Mouse (Mus musculus): Measurements from ENCODE around the gene Fam222a. TPM values are rescaled to one million over a fixed set of nuclear protein-coding genes. Genes with fewer than 3 reads are reported as not detected.
A peak's percentile ranks its signal among the peaks of the same experiment; 100 is the strongest.

Gene Fam222a
- polyA plus RNA-seq, 1 experiment from 2014 or later, result 9.4 TPM

DNA sequence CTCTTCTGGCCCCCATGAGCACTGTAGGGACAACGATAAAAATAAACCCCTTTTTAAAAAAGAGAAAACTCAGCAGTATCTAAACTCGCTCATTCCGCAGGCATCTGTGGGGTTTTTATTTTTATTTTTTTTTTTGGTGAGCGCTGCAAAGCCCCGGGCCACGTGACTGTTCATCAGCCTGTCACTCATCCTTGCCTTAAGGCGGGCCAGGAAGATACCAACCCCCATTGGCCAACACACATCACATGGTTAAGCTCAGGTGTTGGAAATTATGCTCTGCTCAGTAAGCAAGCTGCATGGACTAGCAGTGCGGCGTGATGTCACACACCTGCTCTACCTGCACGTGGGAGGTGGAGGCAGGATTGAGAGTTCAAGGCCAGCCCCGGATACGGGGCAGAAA, 50.0 kb downstream of the Fam222a start:
- no peak overlapping the region for H3K4me2 ChIP-seq (replicated peaks)

DNA sequence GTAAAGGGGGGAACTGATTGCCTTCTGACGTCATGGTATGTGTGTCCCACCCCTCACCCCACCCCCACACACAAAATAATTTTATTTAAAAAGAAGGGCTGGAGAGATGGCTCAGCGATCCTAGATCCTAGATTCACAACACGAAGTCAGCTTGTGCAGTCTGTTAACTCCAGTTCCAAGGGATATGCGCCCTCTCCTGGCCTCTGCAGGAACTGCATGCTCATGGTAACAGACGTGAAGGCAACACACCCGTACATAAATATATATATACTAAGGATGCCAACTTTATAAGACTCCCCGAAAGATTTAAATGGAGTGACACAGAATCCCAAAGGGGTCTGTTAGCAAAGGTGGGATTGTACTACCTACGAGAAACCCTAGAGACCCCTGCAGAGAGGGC, 51.0 kb downstream of the Fam222a start:
- H3K9ac ChIP-seq (replicated peaks), result no peak overlapping the region
- H3K9me3 ChIP-seq, result no peaks in the 10 kb centered on the region
- 31% methylated on average over 8 of the region's 8 CpGs for WGBS
- H3K27ac ChIP-seq (replicated peaks), result no peak overlapping the region
- no peaks in the 10 kb centered on the region; the same call in 1 of the 2 replicates for H3K4me1 ChIP-seq
- H3K36me3 ChIP-seq, result no peaks in the 10 kb centered on the region
- no peak overlapping the region for H3K4me3 ChIP-seq
- peaks cover 17% of the 10 kb centered on the region for H3K27me3 ChIP-seq
- ATAC-seq (ENCODE audit: low FRiP score, low read depth), result no peak
- H3K4me2 ChIP-seq (replicated peaks), result no peak overlapping the region

More for the DNA sequence above, 50.0 kb downstream of the Fam222a start:
- Histone ChIP-seq H3K9me3 (no peaks in the 10 kb centered on the region), H3K4me3 (no peak overlapping the region), H3K36me3 (no peaks in the 10 kb centered on the region), H3K27me3 (peaks cover 17% of the 10 kb centered on the region), H3K9ac (replicated peaks) (no peak overlapping the region), H3K4me1 (no peaks in the 10 kb centered on the region; the same call in 1 of the 2 replicates), H3K27ac (replicated peaks) (no peak overlapping the region)
- WGBS, result 81% methylated on average over 12 of the region's 12 CpGs
- no peak for ATAC-seq (ENCODE audit: low FRiP score, low read depth)

DNA sequence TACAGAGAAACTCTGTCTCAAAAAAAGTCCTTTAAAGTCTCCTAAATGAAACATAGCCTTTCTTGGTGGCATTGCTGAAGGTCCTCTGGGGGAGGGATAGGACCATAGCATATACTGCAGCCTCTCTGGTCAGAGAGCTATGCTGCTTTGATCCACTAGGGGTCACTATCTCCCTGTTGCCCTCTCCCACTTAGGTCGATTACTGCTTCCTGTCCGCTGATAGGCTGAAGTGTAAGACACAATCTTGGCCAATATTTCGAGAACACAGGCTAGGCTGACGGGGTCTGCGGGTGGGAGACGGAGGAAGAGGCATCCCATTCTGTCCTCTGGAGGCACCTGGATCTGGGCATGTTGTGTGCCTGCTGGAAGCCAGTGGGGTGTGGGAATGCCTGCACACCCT, 52.5 kb downstream of the Fam222a start:
- ATAC-seq (ENCODE audit: low FRiP score, low read depth), result no peak
- Histone ChIP-seq H3K4me3 (no peak overlapping the region), H3K9ac (replicated peaks) (no peak overlapping the region), H3K27me3 (peaks cover 20% of the 10 kb centered on the region), H3K9me3 (no peaks in the 10 kb centered on the region), H3K36me3 (no peaks in the 10 kb centered on the region), H3K4me2 (replicated peaks) (no peak overlapping the region), H3K4me1 (no peaks in the 10 kb centered on the region; the same call in 1 of the 2 replicates), H3K27ac (replicated peaks) (no peak overlapping the region)
- 54% methylated on average over 6 of the region's 6 CpGs for WGBS

DNA sequence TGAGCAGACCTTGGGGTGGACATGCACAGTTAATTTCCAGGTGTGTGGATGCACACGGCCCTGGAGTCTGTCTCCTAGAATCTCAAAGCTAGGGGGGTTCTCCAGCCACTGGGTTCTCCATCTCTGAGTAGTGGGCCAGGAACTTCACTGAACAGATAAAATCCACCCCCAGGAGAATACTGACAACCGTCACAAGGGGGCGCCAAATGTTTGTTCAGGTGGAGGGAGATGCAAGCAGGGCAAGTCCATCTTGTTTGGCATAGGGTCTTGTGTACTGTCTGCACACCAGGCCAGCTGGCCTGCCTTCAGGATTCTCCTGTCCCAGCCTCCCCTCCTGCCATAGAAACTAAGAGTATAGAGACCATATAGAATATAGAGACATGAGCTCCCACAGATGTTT, 57.8 kb downstream of the Fam222a start:
- no peak for ATAC-seq (ENCODE audit: low FRiP score, low read depth)
- no peak overlapping the region for H3K9ac ChIP-seq (replicated peaks)
- H3K4me2 ChIP-seq (replicated peaks), result no peak overlapping the region
- H3K9me3 ChIP-seq, result no peaks in the 10 kb centered on the region
- 26% methylated on average over 3 of the region's 3 CpGs for WGBS
- H3K27me3 ChIP-seq, result peaks cover 28% of the 10 kb centered on the region
- no peak overlapping the region for H3K27ac ChIP-seq (replicated peaks)
- no peaks in the 10 kb centered on the region for H3K36me3 ChIP-seq
- no peak overlapping the region for H3K4me3 ChIP-seq
- H3K4me1 ChIP-seq, result no peaks in the 10 kb centered on the region

DNA sequence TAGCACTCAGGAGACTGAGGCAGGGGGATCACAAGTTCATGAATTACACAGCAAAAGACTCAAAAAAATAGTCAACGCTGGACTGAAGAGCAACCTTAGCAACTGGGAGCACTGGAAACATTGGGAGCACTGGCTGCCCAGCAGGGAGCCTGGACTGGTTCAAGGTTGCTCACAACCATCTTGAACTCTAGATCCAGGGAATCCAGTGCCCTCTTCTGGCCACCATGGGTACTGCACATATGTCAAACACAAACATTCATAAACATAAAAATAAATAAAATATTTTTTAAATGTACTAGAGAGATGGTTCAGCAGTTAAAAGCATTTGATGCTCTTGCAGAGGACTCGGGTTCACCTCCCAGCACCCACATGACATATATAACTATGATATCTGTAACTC, 63.5 kb downstream of the Fam222a start:
- H3K27me3 ChIP-seq, result peaks cover 13% of the 10 kb centered on the region; the same call in 1 of the 2 replicates
- WGBS, result 55% methylated on average over 2 of the region's 2 CpGs
- no peak for ATAC-seq (ENCODE audit: low FRiP score, low read depth)

DNA sequence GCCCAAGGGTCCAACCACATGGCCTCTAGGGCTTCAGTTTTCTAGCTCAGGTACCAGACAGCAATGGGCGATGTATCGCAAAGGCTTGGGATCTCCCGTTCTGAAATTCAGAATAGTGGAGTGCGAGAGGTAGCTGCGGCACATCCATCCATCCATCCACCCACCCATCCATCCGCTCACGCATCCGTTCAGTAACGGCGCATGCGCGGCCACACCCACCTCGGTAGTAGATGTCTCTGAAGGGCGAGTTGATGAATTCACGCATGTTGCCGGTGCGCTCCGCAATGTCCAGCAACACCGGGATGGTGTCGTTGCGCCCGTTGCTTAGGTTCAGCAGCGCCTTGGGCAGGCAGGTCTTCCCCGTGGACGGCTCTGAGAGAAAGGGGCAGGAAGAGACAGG, 68.3 kb downstream of the Fam222a start:
- no peak overlapping the region for H3K4me3 ChIP-seq
- H3K27me3 ChIP-seq, result peaks cover 44% of the 10 kb centered on the region
- no peak overlapping the region for H3K27ac ChIP-seq (replicated peaks)
- H3K4me2 ChIP-seq (replicated peaks), result no peak overlapping the region
- peaks cover 6% of the 10 kb centered on the region for H3K4me1 ChIP-seq
- H3K9ac ChIP-seq (replicated peaks), result no peak overlapping the region
- WGBS, result 85% methylated on average over 25 of the region's 25 CpGs
- no peaks in the 10 kb centered on the region for H3K9me3 ChIP-seq
- H3K36me3 ChIP-seq, result no peaks in the 10 kb centered on the region
- ATAC-seq (ENCODE audit: low FRiP score, low read depth), result no peak

More for the DNA sequence above, 63.5 kb downstream of the Fam222a start:
- H3K9me3 ChIP-seq, result no peaks in the 10 kb centered on the region
- no peaks in the 10 kb centered on the region for H3K36me3 ChIP-seq
- H3K4me3 ChIP-seq, result no peak overlapping the region
- no peak overlapping the region for H3K4me2 ChIP-seq (replicated peaks)
- H3K4me1 ChIP-seq, result no peaks in the 10 kb centered on the region
- H3K9ac ChIP-seq (replicated peaks), result no peak overlapping the region
- H3K27ac ChIP-seq (replicated peaks), result no peak overlapping the region

DNA sequence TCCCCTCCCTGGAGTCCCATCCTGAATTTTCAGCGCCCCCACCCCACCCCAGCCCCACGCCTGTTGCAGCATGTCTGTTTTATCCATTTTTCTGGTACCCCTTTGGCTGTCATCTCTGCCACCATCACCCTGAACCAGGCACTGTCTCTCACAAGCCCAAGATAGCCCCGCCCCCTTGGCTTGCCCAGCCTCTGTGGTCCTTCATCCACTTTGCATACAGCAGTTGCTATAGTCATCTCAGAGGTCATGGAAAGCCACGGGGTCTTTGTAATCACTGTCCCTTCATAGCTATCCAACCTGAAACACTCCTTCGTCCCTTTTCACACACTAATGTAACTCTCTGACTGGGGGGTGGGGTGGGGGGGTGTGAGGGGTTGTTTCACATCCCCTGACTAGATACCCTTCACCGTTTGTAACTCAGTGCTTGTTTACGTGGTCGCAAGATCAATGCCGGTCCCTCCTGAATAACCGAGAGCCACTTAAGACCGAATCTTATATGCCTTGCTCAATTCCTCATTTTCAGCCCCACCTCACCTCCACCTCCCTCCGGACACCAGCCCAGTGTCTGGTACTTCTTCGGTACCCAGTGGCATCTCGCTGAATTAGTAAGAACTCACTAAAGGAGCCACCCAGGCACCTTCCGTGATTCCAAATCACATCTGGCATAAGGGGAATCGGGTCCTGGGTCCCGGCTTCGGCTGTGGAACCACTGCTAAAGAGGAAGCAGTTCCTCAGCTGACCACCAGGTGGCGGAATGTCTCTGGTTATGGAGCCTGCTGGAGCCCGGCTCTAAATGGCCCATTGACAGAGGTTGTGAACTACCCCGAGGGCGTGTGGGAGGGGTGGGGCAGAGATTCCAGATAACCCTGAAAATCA, 71.2 kb downstream of the Fam222a start:
- Histone ChIP-seq H3K36me3 (no peaks in the 10 kb centered on the region), H3K4me3 (no peak overlapping the region), H3K9me3 (no peaks in the 10 kb centered on the region), H3K4me2 (replicated peaks) (peak overlapping the region; percentile 43), H3K9ac (replicated peaks) (0 out of 2 replicates have a peak overlapping the region, but pooled peaks have one; percentile 28), H3K27ac (replicated peaks) (no peak overlapping the region), H3K4me1 (peaks cover 6% of the 10 kb centered on the region), H3K27me3 (peaks cover 58% of the 10 kb centered on the region)
- 0 out of 2 replicates have a peak, but pooled peaks have one; percentile 60 for ATAC-seq (ENCODE audit: low FRiP score, low read depth)
- 16% methylated on average over 22 of the region's 22 CpGs for WGBS

DNA sequence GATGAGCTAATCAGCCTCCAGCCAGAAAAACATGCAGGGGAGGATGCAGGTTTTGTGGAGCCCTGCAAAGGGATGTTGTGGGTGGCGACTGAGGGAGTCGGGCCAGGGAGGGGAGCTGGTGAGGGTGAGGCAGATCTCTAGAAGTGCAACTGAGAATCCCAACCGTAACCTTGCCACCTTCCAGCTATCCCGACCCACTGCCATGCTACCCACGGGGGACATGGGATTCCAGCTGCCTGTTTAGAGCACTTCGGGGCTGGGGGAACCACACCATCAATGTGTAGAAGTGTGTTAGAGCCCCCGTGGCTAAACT, 71.8 kb downstream of the Fam222a start:
- no peak overlapping the region for H3K27ac ChIP-seq (replicated peaks)
- H3K36me3 ChIP-seq, result no peaks in the 10 kb centered on the region
- no peak overlapping the region for H3K9ac ChIP-seq (replicated peaks)
- H3K27me3 ChIP-seq, result peaks cover 58% of the 10 kb centered on the region
- peak overlapping the region; percentile 43 for H3K4me2 ChIP-seq (replicated peaks)
- ATAC-seq (ENCODE audit: low FRiP score, low read depth), result 0 out of 2 replicates have a peak, but pooled peaks have one; percentile 30
- no peaks in the 10 kb centered on the region for H3K9me3 ChIP-seq
- whole genome bisulfite sequencing, result 38% methylated on average over 7 of the region's 7 CpGs
- peaks cover 6% of the 10 kb centered on the region for H3K4me1 ChIP-seq
- H3K4me3 ChIP-seq, result no peak overlapping the region

DNA sequence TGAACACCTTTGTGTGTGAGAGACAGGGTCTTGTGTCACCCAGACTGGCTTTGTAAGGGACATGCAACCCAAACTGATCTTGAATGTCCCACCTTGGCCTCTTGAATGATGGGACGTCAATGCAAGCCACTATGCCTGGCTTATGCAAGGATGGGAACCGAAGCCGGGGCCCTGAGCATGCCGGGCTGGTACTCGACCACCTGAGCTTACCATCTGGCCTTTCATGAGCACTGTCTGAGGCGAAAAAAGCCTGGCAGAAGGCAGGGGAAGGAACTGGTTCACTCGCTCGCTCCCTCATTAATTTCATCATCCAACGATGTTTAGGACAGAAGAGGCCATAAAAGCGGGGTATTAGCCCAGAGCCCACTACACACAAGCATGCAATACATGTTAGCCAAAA, 73.0 kb downstream of the Fam222a start:
- ATAC-seq (ENCODE audit: low FRiP score, low read depth), result no peak
- Histone ChIP-seq H3K36me3 (no peaks in the 10 kb centered on the region), H3K27me3 (peaks cover 66% of the 10 kb centered on the region)

DNA sequence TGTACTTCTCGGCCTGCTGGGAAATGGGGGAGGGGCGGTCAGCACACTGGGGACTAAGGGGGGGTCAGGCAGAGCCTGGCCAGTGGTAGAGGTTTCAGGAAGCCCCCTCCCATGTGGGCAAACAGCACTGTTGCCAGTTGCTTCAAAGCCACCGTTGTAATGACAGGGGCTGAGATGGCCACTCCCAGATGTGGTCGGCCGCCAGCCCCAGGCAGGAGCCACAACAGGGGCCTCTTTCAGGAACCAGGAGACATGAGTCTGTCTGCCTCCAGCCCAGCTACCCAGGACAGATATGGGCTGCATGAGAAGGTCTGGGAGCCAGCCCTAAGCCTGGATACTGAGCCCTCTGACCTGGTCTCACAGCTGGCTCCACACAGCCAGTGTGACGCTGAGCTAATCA, 77.1 kb downstream of the Fam222a start:
- Histone ChIP-seq H3K4me1 (peaks cover 15% of the 10 kb centered on the region), H3K9me3 (no peaks in the 10 kb centered on the region), H3K9ac (replicated peaks) (0 out of 2 replicates have a peak overlapping the region, but pooled peaks have one; percentile 20), H3K27me3 (peaks cover 68% of the 10 kb centered on the region), H3K4me2 (replicated peaks) (no peak overlapping the region), H3K4me3 (no peak overlapping the region), H3K27ac (replicated peaks) (no peak overlapping the region), H3K36me3 (no peaks in the 10 kb centered on the region)
- WGBS, result 70% methylated on average over 6 of the region's 6 CpGs
- no peak for ATAC-seq (ENCODE audit: low FRiP score, low read depth)

More for the DNA sequence above, 73.0 kb downstream of the Fam222a start:
- Histone ChIP-seq H3K9me3 (no peaks in the 10 kb centered on the region), H3K4me2 (replicated peaks) (no peak overlapping the region), H3K4me3 (no peak overlapping the region), H3K4me1 (peaks cover 9% of the 10 kb centered on the region), H3K9ac (replicated peaks) (no peak overlapping the region), H3K27ac (replicated peaks) (no peak overlapping the region)
- 83% methylated on average over 10 of the region's 10 CpGs for WGBS

DNA sequence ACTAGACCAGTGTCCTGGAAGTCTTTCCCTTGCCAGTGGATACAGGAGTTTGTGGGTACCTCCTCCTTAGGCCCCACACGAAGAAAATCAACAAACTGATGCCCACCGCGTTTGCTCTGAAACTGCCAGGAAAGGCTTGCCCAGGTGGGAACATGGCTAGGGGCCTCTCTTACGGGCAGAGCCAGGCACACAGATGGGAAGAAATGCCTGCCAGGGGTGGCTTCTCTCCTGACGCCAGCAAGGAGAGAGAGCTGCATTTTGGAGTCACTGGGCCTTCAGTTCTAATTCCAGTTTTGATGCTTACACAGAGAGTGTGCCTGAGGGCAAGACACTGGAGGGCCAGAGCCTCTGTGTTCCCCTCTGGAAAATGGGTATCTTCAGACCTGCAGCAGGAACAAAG, 78.1 kb downstream of the Fam222a start:
- Histone ChIP-seq H3K27me3 (peaks cover 71% of the 10 kb centered on the region), H3K4me2 (replicated peaks) (no peak overlapping the region)

DNA sequence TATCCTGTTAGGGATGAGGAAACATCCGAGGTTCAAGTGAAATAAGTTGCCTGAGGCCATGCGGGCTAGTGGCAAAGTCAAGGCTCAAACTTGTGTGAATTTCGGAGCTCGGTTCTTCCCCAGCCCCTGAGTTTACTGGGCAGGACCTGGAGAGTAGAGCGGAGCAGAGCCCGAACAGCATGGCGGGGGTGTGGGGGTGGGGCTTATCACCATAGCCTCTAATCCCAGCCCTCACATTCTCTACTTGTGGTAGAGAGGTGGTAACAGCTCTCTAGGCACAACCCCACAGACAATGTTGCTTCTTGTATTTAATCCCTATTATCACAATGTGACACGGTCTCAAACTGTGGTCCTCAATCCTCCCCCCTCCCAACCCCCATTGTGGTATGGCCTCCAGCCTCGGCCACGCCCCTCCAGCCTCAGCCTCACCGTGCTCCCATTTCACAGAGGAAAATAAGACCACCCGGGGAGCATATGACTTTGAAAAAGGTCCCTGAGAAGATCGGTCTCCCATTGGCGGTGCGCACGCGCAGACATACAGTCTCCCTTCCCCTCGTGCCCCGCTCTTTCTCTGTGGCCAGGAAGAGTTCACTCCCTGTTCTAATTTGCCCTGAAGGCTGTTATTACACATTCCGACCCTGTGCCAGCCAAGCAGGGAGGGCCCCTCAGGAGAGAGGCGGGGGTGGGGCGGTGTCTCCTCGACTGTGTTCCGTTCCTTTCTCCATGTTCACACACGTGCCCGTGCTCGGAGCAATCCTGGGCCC, 79.6 kb downstream of the Fam222a start:
- 3% methylated on average over 27 of the region's 27 CpGs for WGBS
- Histone ChIP-seq H3K4me1 (peaks cover 26% of the 10 kb centered on the region), H3K9me3 (no peaks in the 10 kb centered on the region), H3K36me3 (no peaks in the 10 kb centered on the region), H3K9ac (replicated peaks) (peak overlapping the region; percentile 41), H3K4me3 (peak overlapping the region; percentile 28), H3K4me2 (replicated peaks) (peak overlapping the region; percentile 53), H3K27ac (replicated peaks) (no peak overlapping the region), H3K27me3 (peaks cover 74% of the 10 kb centered on the region)
- peak; percentile 76 for ATAC-seq (ENCODE audit: low FRiP score, low read depth)

More for the DNA sequence above, 78.1 kb downstream of the Fam222a start:
- no peaks in the 10 kb centered on the region for H3K9me3 ChIP-seq
- WGBS, result 91% methylated on average over 5 of the region's 5 CpGs
- H3K4me3 ChIP-seq, result no peak overlapping the region
- no peak overlapping the region for H3K27ac ChIP-seq (replicated peaks)
- no peak for ATAC-seq (ENCODE audit: low FRiP score, low read depth)
- peaks cover 20% of the 10 kb centered on the region for H3K4me1 ChIP-seq
- no peak overlapping the region for H3K9ac ChIP-seq (replicated peaks)
- no peaks in the 10 kb centered on the region for H3K36me3 ChIP-seq
